Mouse (Mus musculus) forebrain, embryonic 13.5 days (tissue): ENCODE data around the gene Mgme1. TPM values are rescaled to one million over a fixed set of nuclear protein-coding genes. Genes with fewer than 3 reads are reported as not detected.

Source experiments
- ATAC-seq: fragments of 200-750 bp; cut with Nextera tagmentation; 2 replicates; pipeline ENCODE4 v1.8.0; 2017
- H3K27ac ChIP-seq: fragments of 300-500 bp; sonication (generic); 2 replicates; pipeline ENCODE4 v1.5.1; 2015; ENCODE audit warnings: inconsistent platforms, mild to moderate bottlenecking, moderate library complexity
- H3K27me3 ChIP-seq: fragments of 300-500 bp; sonication (generic); 2 replicates; pipeline ENCODE4 v1.6.1; 2015; ENCODE audit warnings: mild to moderate bottlenecking, inconsistent platforms
- H3K36me3 ChIP-seq: fragments of 300-500 bp; sonication (generic); 2 replicates; pipeline ENCODE4 v1.6.1; 2015; ENCODE audit warnings: mild to moderate bottlenecking, inconsistent platforms; ENCODE audit not compliant: poor library complexity, severe bottlenecking
- H3K4me1 ChIP-seq: fragments of 300-500 bp; sonication (generic); 2 replicates; pipeline ENCODE4 v1.6.1; 2015; ENCODE audit warnings: inconsistent platforms
- H3K4me2 ChIP-seq: fragments of 300-500 bp; sonication (generic); 2 replicates; pipeline ENCODE4 v1.6.1; 2015; ENCODE audit warnings: inconsistent platforms, mild to moderate bottlenecking, moderate library complexity
- H3K4me3 ChIP-seq: fragments of 300-500 bp; sonication (generic); 2 replicates; pipeline ENCODE4 v1.5.1; 2015; ENCODE audit warnings: mild to moderate bottlenecking, inconsistent platforms
- H3K9ac ChIP-seq: fragments of 300-500 bp; sonication (generic); 2 replicates; pipeline ENCODE4 v1.6.1; 2015; ENCODE audit warnings: mild to moderate bottlenecking, inconsistent platforms
- H3K9me3 ChIP-seq: fragments of 300-500 bp; sonication (generic); replicated peaks from 2 replicates; pipeline ENCODE4 v1.6.1; 2016; ENCODE audit warnings: inconsistent platforms
- WGBS: fragments of 180-500 bp; shearing (Covaris S2); methylation state at CpG from one replicate; pipeline ENCODE4 v1.1.7; 2015; 5-methylcytosine and 5-hydroxymethylcytosine counted together
- polyA plus RNA-seq: library from polyadenylated mRNA; unstranded; fragments of >200 nt; fragmentation: Nextera tagmentation; extraction: Ambion mirVana; gene quantifications from 2 replicates; pipeline ENCODE4 v1.2.1, GENCODE M21; 2015

The Mgme1 gene
- polyA plus RNA-seq, 1 experiment from 2014 or later = 14.9 TPM

DNA sequence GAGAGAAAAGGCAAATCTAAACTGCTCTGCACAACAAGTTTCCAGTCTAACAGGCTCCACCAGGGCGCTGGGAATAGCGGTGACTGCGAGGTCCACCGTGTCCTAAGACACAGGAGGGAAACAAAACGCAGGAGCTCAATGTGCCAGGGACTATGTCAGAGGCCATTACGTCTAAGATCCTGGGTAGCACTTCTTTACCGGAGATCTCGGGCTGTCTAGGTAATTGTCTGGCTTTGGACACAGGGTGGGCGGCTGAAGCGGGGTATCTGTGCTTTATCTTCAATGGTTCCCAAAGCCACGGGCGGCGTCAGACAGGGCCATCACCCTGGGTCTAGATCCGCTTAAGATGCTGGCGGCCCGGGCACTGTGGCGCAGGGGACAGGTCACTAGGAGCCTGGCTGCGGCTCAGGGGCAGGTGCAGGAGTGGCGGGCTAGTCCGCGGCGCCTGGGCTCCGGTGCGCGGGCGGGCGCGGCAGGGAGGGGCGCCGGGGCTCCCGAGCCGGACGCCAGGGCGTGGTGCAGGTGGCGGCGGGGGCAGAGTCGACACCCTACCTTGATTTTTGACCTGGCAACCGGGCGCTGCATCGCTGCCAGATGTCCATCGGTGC is 60.0 kb downstream of the Mgme1 start:
- Histone ChIP-seq H3K4me2 (peak overlapping the region; percentile 91), H3K27me3 (peaks cover 85% of the 10 kb centered on the region), H3K36me3 (no peaks in the 10 kb centered on the region), H3K9me3 (no peaks in the 10 kb centered on the region), H3K27ac (no peak overlapping the region), H3K4me3 (peak overlapping the region; percentile 49), H3K4me1 (peaks cover 32% of the 10 kb centered on the region), H3K9ac (peak overlapping the region; percentile 57)
- peak; percentile 34; the same call in 1 of the 2 replicates for ATAC-seq
- 1% methylated on average over 32 of the region's 41 CpGs for WGBS

Other genes with a start within 250 kb of the Mgme1 start
- not detected in 2 replicates for gene Banf2, start 237.6 kb upstream of the Mgme1 start, polyA plus RNA-seq
- 74.5 and 78.6 TPM in 2 replicates for gene Snx5, start 243 bp downstream of the Mgme1 start, polyA plus RNA-seq
- gene Ovol2, start 61.5 kb downstream of the Mgme1 start, polyA plus RNA-seq = not detected in 2 replicates
- gene Kat14, start 98.3 kb downstream of the Mgme1 start, polyA plus RNA-seq = 29.8 and 39.3 TPM in 2 replicates
- gene Pet117, start 98.3 kb downstream of the Mgme1 start, polyA plus RNA-seq = 2.8 and 3.6 TPM in 2 replicates